Mouse (Mus musculus): ENCODE measurements at regions not wholly inside any gene's neighbourhood (a gene's known extent, or its start where the extent isn't known, plus 50 kb on each side); places are given as distances from the start of the nearest gene placed in this dataset.

DNA sequence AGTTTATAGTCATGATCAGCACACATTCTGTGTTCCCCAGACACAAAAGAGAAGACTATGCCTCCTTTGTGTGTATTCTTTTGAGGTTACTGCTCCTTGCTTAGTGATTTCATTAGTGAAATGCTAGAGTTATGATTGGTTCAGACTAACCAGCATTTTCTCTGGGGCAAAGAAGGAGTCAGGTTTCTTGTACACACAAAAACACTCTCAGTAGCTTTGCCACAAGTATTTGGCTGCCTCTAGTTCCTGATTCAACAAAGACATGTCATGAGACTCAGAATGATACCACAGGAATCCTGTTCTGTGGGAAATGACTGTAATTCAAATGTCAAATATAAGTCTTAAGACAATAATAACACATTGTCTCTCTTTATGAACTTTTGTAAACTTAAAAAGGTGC, 86.9 kb downstream of the Alx1 start:
- ATAC-seq (ENCODE audit: insufficient read depth, low read depth) (no peak), DNase-seq (ENCODE audit: low spot score) (no peak)
- no peak overlapping the region for H3K27ac ChIP-seq (ENCODE audit: low read depth)
- H3K4me1 ChIP-seq (ENCODE audit: control insufficient read depth, insufficient read depth) = no peaks in the 10 kb centered on the region
- no peak overlapping the region for H3K9ac ChIP-seq (replicated peaks; ENCODE audit: low read depth, low read length)
- H3K9me3 ChIP-seq (replicated peaks; ENCODE audit: control insufficient read depth, low read length) = no peaks in the 10 kb centered on the region
- TF ChIP-seq CTCF (IDR thresholded peaks at IDR 0.05; ENCODE audit: low read depth) = no peak
- TF ChIP-seq EP300 (IDR thresholded peaks at IDR 0.05; ENCODE audit: low read depth) = no peak
- no peak overlapping the region for H3K4me3 ChIP-seq (ENCODE audit: low read depth, low read length)
- no peak overlapping the region for H3K4me2 ChIP-seq (ENCODE audit: low read depth, low read length)
- no peaks in the 10 kb centered on the region for H3K36me3 ChIP-seq (replicated peaks; ENCODE audit: control insufficient read depth, insufficient read depth, low read length)
- H3K27me3 ChIP-seq (ENCODE audit: control insufficient read depth, insufficient read depth, low read length) = no peaks in the 10 kb centered on the region

DNA sequence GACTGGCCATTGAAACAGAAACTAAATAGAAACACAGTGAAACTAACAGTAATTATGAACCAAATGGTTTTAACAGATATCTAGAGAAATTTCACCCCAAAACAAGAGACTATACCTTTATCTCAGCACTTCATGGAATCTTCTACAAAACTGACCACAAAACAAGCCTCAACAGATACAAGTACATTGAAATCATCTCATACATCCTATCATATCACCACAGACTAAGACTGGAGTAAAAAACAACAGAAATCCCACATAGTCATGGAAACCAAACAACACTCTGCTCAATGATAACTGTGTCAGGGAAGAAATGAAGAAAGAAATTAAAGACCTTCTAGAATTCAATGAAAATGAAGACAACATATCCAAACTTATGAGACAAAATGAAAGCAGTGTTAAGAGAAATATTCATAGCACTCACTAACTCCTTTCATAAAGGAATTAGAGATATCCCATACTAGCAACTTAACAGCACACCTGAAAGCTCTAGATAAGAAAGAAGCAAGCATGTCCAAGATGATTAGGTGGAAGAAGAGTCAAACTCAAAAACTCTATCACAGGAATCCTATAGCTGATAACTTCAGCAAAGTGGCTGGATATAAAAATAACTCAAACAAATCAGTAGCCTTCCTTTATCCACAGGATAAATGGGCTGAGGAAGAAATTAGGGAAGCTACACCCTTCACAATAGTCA, 89.0 kb downstream of the Alx1 start:
- TF ChIP-seq CTCF (IDR thresholded peaks at IDR 0.05; ENCODE audit: low read depth) = no peak
- TF ChIP-seq EP300 (IDR thresholded peaks at IDR 0.05; ENCODE audit: low read depth) = no peak
- Histone ChIP-seq H3K27me3 (ENCODE audit: control insufficient read depth, insufficient read depth, low read length) (no peaks in the 10 kb centered on the region), H3K36me3 (replicated peaks; ENCODE audit: control insufficient read depth, insufficient read depth, low read length) (no peaks in the 10 kb centered on the region), H3K9ac (replicated peaks; ENCODE audit: low read depth, low read length) (no peak overlapping the region), H3K4me3 (ENCODE audit: low read depth, low read length) (no peak overlapping the region), H3K4me1 (ENCODE audit: control insufficient read depth, insufficient read depth) (no peaks in the 10 kb centered on the region), H3K9me3 (replicated peaks; ENCODE audit: control insufficient read depth, low read length) (no peaks in the 10 kb centered on the region), H3K4me2 (ENCODE audit: low read depth, low read length) (no peak overlapping the region), H3K27ac (ENCODE audit: low read depth) (no peak overlapping the region)
- no peak for ATAC-seq (ENCODE audit: insufficient read depth, low read depth)
- DNase-seq (ENCODE audit: low spot score) = no peak

DNA sequence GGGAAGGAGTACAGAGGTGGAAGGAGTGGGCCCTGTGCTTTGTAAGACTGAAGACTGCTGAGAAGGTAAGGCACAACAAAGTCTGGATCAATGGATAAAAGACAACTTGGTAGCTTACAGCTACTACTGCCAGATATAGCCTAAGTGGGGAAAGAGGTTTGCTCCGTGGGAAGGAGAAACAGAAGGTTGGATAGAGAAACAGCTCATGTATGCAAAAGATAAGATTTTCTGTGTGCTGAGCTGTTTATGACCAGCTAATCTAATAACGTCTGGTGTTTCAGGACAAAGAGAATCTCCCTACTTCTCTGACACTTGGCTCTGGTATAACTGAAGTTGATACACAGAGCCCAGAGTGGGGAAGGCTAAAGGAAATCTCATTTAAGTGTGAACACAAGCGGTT, 98.6 kb downstream of the Alx1 start:
- 29% methylated on average over 3 of the region's 3 CpGs for WGBS
- Histone ChIP-seq H3K4me3 (ENCODE audit: low read depth, low read length) (no peak overlapping the region), H3K9me3 (replicated peaks; ENCODE audit: control insufficient read depth, low read length) (no peaks in the 10 kb centered on the region)

DNA sequence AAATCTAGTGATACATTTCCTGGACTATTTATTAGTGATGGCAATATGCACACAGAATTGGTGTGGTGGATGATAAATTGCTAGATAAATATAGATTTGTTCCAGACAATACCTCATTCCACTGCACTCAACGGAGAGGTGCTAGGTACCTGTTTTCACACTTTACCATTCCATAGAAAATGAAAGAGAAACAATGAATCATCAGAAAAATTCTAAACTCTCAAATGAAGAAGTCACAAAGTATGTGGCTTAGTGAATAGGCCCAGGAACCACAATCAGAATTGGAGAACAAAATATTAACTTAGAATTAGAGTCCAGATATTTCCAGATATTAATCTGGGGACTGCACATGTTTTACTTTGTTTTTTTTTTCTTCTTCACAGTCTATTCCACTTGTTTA, 101.4 kb downstream of the Alx1 start:
- no peak for ATAC-seq (ENCODE audit: insufficient read depth, low read depth)
- H3K4me1 ChIP-seq (ENCODE audit: control insufficient read depth, insufficient read depth) = no peaks in the 10 kb centered on the region

More for the DNA sequence above, 98.6 kb downstream of the Alx1 start:
- ATAC-seq (ENCODE audit: insufficient read depth, low read depth) (no peak), DNase-seq (ENCODE audit: low spot score) (no peak)
- H3K4me2 ChIP-seq (ENCODE audit: low read depth, low read length) = no peak overlapping the region
- no peaks in the 10 kb centered on the region for H3K36me3 ChIP-seq (replicated peaks; ENCODE audit: control insufficient read depth, insufficient read depth, low read length)
- no peaks in the 10 kb centered on the region for H3K4me1 ChIP-seq (ENCODE audit: control insufficient read depth, insufficient read depth)
- H3K9ac ChIP-seq (replicated peaks; ENCODE audit: low read depth, low read length) = no peak overlapping the region
- H3K27ac ChIP-seq (ENCODE audit: low read depth) = no peak overlapping the region
- TF ChIP-seq CTCF (IDR thresholded peaks at IDR 0.05; ENCODE audit: low read depth) = no peak
- TF ChIP-seq EP300 (IDR thresholded peaks at IDR 0.05; ENCODE audit: low read depth) = no peak
- no peaks in the 10 kb centered on the region for H3K27me3 ChIP-seq (ENCODE audit: control insufficient read depth, insufficient read depth, low read length)

DNA sequence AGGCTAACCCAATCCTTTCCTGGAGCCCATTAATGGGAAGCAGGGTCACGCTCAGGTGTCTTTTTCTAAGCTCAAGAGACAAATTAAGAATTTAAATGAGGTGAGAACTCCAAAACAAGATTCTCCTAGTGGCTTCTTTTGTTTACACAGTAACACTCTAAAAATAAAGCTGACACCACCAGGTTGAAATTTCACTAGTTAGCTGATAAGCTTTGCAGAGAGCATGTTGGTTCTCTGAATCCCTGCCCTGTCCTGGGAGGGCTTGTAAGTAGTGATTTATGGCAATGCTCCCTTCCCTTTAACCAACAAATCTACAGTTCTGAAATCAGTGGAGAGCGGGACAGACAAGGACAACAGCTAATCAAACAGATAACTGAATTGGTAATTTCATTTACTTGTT, 132.6 kb downstream of the Alx1 start:
- 0 out of 2 replicates have a peak, but pooled peaks cover 4% of the 10 kb centered on the region for H3K4me1 ChIP-seq (ENCODE audit: control insufficient read depth, insufficient read depth)
- WGBS = 20% methylated on average over 2 of the region's 2 CpGs
- peak; percentile 60 for DNase-seq (ENCODE audit: low spot score)

More for the DNA sequence above, 101.4 kb downstream of the Alx1 start:
- TF ChIP-seq EP300 (IDR thresholded peaks at IDR 0.05; ENCODE audit: low read depth) = no peak
- TF ChIP-seq CTCF (IDR thresholded peaks at IDR 0.05; ENCODE audit: low read depth) = no peak
- no peaks in the 10 kb centered on the region for H3K36me3 ChIP-seq (replicated peaks; ENCODE audit: control insufficient read depth, insufficient read depth, low read length)
- no peak overlapping the region for H3K4me3 ChIP-seq (ENCODE audit: low read depth, low read length)
- WGBS = 65% methylated on average over 1 of the region's 1 CpGs
- DNase-seq (ENCODE audit: low spot score) = no peak
- no peak overlapping the region for H3K9ac ChIP-seq (replicated peaks; ENCODE audit: low read depth, low read length)
- no peaks in the 10 kb centered on the region for H3K9me3 ChIP-seq (replicated peaks; ENCODE audit: control insufficient read depth, low read length)
- no peak overlapping the region for H3K4me2 ChIP-seq (ENCODE audit: low read depth, low read length)
- H3K27ac ChIP-seq (ENCODE audit: low read depth) = no peak overlapping the region
- no peaks in the 10 kb centered on the region for H3K27me3 ChIP-seq (ENCODE audit: control insufficient read depth, insufficient read depth, low read length)

DNA sequence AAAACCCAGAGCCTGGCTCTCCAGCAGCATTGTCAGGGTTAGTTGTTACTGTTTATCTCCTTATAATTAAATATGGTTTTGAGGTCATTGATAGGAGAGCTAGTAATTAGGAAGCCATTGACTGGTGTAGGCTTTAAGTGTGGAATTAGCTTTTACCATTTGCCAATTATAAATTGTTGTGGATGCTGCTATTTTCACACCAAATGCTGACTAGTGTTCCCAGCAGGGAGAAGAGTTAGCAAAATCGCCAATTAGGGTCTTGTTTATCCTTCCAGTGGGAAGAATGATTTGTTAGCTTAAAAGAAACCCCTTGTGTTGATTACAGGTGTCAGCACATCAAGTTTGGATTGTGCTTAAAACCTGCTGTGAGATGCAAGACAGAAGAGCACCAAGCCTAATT, 134.1 kb downstream of the Alx1 start:
- Histone ChIP-seq H3K36me3 (replicated peaks; ENCODE audit: control insufficient read depth, insufficient read depth, low read length) (no peaks in the 10 kb centered on the region), H3K27me3 (ENCODE audit: control insufficient read depth, insufficient read depth, low read length) (no peaks in the 10 kb centered on the region), H3K9me3 (replicated peaks; ENCODE audit: control insufficient read depth, low read length) (no peaks in the 10 kb centered on the region), H3K4me3 (ENCODE audit: low read depth, low read length) (no peak overlapping the region), H3K4me1 (ENCODE audit: control insufficient read depth, insufficient read depth) (0 out of 2 replicates have a peak, but pooled peaks cover 4% of the 10 kb centered on the region), H3K27ac (ENCODE audit: low read depth) (no peak overlapping the region), H3K9ac (replicated peaks; ENCODE audit: low read depth, low read length) (no peak overlapping the region), H3K4me2 (ENCODE audit: low read depth, low read length) (no peak overlapping the region)
- TF ChIP-seq EP300 (IDR thresholded peaks at IDR 0.05; ENCODE audit: low read depth) = no peak
- no peak for TF ChIP-seq CTCF (IDR thresholded peaks at IDR 0.05; ENCODE audit: low read depth)
- ATAC-seq (ENCODE audit: insufficient read depth, low read depth) (no peak), DNase-seq (ENCODE audit: low spot score) (no peak)
- 32% methylated on average over 1 of the region's 1 CpGs for WGBS

More for the DNA sequence above, 132.6 kb downstream of the Alx1 start:
- Histone ChIP-seq H3K9me3 (replicated peaks; ENCODE audit: control insufficient read depth, low read length) (no peaks in the 10 kb centered on the region), H3K4me3 (ENCODE audit: low read depth, low read length) (no peak overlapping the region), H3K36me3 (replicated peaks; ENCODE audit: control insufficient read depth, insufficient read depth, low read length) (no peaks in the 10 kb centered on the region), H3K9ac (replicated peaks; ENCODE audit: low read depth, low read length) (no peak overlapping the region), H3K27ac (ENCODE audit: low read depth) (no peak overlapping the region), H3K27me3 (ENCODE audit: control insufficient read depth, insufficient read depth, low read length) (no peaks in the 10 kb centered on the region), H3K4me2 (ENCODE audit: low read depth, low read length) (0 out of 2 replicates have a peak overlapping the region, but pooled peaks have one; percentile 1)
- peak; percentile 66; the same call in 1 of the 2 replicates for ATAC-seq (ENCODE audit: insufficient read depth, low read depth)
- TF ChIP-seq CTCF (IDR thresholded peaks at IDR 0.05; ENCODE audit: low read depth) (no peak), EP300 (IDR thresholded peaks at IDR 0.05; ENCODE audit: low read depth) (no peak)
